Mouse (Mus musculus) embryo, embryonic 11 days (tissue): ENCODE results near the gene Tmem185b.

Experiments used
- DNase-seq: peaks from one replicate; pipeline ENCODE4 v3.0.0-alpha.2; 2015

Tmem185b gene

DNA sequence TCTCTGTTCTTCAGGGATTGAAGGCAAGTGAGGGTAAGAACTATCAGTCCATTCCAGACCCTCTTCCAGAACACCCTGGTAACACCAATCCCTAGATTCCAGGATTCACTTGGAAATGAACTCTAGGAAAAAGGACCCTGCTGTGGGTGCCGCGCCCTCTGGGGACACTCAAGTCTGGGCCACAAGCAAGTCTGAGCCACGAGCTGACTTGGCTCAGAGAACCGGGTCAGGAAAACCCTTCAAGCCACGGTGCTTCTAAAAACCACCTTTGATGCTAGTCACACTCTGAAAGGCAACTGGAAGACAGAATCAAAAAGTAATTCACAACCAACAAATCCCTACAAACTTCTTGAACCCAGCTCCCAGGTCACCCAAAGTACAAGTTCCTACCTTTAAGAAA is 22.2 kb upstream of the Tmem185b start:
- no peak for DNase-seq

DNA sequence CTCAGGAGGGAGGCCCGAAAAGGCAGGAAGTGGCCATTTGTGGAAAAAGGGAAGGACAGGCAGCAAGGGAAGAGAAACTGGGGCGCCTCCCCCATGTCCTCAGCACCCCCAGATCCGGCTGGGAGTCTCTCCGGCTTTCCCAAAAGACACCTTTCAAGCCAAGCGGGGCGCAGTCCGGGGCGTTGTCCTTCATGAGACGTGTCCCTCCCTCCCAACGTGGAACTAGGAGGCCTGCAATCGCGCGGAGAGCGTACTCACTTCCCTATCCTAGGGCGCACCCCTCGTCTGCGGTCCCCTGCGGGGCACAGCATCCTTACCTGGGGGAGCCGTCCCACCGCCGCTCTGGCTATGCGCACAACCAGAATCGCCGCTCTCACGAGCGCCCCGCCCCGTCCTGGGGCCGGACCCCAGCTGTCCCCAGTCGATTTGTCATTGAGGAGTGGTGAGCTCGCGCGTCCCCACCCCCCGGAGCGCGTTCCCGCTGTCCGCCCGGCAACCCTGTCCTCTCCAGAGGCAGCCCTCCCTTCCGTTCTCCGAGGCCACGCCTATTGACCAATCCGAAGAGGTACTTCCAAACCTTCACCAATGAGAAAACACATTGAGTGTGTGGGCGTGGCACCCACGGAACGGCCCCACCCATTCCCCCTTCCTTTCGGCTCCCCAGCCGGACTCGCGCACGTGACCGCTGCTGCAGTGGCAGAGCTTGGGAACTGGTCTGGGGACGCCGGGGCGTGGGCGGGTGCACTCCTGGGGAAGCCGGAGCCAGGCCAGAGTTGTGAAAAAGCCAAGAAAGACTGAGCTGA is 21.5 kb upstream of the Tmem185b start, which contains the start of gene Ralb:
TSS of gene Ralb (minus strand) at position 535 of the 803 bp plus-strand sequence.
- peak; percentile 96 for DNase-seq

DNA sequence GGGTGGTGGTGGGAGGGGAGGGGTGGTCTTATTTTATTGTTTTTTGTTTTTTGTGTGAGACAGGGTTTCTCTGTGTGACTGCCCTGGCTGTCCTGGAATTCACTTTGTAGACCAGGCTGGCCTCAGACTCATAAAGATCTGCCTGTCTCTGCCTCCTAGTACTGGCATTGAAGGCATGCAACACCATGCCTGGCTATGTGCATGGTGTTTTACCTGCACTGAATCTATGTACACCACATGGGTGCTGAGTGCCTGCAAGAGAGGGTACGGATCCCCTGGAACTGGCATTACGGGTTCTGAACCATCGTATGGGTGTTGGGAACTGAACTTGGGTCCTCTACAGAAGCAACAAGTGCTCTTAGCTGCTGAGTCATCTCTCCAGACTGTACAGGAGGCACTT is 20.0 kb upstream of the Tmem185b start:
- no peak for DNase-seq

DNA sequence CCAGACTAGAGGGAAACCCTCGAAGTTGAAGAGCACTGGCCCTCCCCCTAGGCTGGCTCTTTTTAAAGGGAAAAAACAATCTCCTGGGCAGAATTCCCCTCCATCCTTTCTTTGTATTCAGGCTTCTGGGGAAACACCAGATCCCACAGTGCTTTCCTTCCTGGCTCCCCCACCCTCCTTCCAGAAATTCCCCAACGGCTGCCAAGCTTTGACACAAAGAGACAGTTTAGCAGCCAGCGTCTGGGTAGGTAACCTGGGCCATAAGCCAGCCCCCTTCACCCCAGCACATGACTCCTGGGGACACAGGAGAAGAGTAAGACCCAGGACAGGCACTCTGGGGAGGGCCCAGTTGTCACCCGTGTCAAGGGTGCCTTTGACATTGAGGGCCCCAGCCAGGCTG is 17.4 kb upstream of the Tmem185b start:
- no peak for DNase-seq

DNA sequence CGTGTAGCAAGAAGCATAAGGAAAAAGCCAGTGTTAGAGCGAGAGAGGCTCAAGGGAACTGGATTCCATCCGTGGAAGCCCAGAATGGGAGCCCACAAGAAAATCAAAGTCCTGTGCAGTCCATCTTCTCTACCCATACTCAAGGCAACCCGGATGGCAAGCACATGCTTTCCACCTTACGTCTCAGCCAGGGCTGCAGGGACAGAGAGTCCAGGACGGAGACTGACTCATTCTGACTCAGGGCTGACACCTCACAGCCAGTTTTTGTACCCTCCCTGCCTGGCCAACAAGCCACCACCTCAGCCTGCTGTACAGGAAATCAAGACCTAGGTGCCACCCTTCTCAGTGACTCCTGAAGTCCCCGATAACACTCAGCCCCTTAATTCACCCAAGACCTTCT is 16.5 kb upstream of the Tmem185b start:
- DNase-seq = no peak

DNA sequence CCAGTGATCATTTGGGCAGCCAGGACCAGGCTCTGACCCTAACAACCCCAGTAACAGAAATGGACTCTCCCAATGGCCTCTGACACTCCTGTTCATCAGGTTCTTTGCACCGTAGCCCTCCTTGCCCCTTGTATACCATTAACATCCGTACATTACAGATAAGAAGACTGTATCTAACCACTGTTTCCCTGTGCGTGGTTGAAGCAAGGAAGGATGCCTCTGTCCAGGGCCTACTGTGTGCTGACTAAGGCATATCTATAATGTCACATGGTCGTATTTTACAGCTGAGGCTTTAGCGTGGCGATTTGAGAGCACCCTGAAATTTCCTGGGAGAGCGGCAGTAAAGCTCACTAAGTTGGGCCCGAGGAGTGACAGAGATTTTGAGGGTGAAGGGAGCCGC is 15.6 kb upstream of the Tmem185b start:
- no peak for DNase-seq

DNA sequence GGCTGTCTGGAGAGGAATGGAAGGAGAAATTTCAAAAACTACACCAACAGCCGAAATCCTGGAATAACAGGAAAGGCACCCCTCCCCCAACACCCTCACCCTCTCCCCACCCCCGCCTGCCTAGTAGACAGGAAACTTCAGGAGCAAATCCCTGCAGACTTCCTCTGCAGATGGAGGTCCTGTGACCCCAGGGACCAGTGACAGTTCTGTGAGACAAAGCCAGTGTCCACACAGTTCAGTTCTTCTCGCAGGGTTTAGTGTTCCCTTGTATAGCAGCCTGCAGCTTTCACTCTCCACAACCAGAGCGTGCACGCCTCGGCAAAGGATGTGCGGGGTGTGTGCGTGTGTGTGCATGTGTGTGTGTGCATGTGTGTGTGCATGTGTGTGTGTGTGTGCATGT is 15.1 kb upstream of the Tmem185b start:
- DNase-seq = peak; percentile 39

DNA sequence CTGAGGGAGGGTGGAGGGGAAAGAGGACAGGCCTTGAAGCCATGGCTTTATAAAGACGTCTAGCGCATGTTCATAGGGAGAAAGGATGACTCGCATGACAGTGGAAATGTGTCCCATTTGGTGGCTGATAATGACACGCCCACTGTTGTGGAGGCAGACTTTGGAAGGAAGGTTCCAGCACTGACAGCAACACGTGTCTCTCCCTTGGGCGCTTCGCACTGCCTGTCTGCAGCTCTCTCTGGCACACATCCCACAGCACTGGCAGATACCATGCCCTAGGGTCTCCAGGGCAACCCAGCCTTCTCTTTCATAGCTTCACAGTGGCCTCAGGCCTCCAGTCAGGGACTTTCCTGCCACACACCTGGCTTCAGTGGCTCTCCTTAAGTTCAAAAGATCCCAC is 7.9 kb upstream of the Tmem185b start:
- no peak for DNase-seq

DNA sequence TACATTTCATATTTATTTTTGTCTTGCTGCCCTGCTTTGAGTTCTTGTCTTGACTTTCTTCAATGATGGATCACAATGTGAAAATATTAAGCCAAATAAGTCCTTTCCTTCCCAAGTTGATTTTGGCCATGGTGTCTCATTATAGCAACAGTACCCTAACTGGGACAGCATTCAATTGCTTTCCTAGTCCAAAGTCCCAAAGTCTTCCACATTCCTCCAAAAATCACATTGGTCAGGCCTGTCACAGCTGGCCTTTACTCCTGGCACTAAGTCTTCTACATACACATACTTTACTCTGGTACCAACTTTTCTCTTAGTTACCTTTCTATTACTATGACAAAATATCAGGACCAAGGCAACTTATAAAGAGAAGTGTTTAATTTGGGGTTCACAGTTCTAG is 7.2 kb upstream of the Tmem185b start:
- DNase-seq = no peak

DNA sequence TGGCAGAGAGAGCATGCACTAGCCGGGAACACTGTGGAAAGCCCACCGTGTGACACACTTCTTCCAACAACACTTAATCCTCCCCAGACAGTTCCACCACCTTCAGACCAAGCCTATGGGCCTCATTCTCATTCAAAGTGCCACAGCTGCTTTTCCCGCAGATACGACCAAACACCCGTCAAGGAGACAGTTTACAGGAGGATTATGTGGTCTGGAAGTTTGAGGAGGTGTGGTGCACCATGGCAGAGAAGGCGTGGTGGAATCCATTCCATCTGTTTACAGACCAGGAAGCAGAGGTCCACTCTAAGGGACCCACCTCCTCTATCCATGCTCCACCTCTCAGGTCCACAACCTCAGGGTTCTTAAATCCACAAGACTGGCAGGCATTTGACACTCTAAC is 6.7 kb upstream of the Tmem185b start:
- DNase-seq = no peak

DNA sequence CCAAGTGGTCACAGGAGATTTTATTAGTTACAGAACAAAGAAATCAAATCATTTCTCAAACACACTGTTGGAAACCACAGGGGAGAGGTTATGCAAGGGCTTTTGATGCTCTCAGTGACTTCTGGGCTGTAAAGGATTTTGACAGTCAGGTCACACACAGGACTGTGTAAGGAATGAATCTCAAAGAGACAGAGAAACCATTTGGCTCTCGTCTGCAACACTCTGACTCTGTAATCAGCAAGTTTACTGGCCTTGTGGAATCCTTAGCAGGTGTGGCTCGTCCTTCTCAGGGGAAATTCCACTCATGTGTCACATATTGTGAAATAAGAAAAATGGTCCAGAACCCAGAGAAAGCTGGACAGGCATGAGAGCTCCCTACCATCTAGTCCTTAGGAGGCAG is 4.9 kb upstream of the Tmem185b start:
- DNase-seq = no peak

DNA sequence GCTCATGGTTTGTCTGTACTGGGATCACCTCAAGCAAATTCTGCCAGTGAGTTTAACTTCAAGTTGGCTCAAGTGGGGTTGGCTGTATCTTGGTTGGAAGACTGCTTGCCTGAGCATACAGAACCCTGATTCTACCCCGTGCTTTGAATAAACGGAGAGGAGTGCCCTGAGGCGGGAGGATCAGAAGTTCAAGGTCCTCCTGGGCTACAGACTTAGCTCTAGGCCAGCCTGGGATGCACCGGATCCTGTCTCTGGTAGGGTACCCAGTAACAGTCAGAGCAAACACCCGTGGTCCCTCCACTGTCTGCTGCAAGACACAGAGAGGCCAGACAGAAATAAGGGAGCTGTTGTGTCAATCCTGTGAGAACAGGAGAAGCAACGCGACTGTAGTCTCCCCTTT is 4.3 kb upstream of the Tmem185b start:
- DNase-seq = no peak

DNA sequence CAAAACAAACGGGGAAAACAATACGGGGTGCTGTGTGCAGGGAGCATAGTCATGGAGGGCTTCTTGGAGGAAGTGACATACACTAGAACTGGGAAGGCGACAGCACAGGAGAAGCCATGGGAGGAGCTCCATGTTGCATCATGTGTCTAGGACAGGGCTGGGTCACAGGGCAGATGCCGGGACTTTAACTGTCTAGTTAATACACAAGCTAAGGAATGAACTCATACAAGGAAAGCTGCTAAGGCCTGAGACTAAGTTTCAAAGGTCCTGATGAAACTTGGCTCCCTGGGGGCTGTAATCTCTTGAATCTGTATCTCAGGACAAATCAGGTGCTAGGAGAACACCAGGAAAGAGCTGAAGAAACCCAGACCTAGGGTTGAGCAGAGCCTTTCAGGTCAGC is 3.2 kb upstream of the Tmem185b start:
- DNase-seq = no peak

DNA sequence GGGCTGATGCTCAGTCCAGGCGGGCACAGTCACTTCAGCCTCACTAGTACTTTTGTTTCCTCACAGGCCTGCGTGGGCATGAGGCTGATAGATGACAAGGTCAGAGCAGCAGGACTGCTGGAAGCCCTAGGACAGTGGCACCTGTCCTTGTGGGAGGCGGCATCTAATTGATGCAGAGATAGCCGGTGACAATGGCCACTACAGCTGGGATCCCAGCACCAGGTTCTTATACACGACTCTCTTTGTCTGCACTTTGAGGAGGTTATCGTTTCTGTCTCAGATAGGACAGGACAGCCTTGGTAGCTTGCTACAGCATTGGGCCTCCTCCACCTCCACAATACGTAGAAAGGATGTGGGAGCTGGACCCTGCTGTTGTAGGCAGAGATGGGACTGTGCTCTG is 2.6 kb upstream of the Tmem185b start:
- no peak for DNase-seq

DNA sequence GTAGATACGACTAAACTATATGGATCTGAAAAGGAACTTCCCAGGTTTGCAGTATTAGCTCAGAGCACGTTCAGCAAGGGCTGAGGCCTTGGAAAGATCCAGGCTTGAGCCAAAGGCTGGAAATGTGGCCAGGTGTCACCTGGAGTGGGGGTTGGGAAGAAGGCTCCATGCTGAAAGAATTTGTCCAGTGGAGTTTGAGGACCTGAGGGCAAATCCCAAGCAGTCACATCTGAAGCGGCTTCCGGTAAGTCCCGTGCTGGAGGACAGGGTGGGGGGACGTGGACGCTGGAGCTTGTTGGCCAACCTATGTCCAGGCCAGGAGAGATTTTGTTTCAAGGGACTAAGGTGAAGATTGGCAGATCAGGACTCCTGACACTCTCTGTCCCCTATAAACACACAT is 2.1 kb upstream of the Tmem185b start:
- no peak for DNase-seq

DNA sequence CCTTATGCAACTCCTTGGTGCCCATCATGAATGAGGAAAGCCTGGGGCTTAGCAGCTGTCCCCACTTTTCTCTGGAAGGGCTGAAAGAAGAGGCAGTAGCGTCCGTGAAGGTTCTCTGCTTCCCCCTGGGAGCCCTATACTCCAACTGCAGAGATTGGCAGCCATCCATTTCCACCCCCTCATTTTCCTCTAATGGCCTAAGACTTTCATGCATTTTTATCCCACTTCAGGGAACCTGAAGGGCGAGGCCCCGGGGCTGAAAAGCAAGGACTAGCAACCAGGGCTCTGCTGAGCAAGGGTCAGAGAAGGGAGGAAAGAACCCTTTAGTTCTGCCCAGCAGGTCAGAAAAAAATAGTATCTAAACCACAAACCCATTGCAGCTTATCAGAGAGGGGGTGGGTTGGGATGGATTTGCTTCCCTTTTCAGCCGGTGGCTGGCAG is 936 bp upstream of the Tmem185b start:
- DNase-seq = no peak

DNA sequence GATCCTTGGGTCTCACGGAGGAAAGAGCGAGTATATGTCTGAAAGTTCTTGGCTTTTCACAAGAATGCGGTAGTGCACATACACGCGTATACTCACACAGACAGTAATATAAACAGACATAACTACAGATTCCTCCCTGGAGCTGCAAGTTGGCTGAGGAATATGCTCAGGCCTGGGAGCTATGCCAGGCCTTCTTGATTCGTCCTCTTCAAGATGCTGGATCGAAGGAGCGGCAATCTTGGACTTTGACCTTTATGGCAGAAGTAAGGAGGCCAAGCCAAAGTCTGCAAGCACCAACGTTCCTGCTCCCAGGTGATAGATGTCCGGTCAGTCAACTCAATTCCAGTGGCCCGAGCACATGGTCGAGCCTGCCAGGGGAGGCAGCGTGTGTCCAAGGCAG is 5.0 kb downstream of the Tmem185b start:
- no peak for DNase-seq

DNA sequence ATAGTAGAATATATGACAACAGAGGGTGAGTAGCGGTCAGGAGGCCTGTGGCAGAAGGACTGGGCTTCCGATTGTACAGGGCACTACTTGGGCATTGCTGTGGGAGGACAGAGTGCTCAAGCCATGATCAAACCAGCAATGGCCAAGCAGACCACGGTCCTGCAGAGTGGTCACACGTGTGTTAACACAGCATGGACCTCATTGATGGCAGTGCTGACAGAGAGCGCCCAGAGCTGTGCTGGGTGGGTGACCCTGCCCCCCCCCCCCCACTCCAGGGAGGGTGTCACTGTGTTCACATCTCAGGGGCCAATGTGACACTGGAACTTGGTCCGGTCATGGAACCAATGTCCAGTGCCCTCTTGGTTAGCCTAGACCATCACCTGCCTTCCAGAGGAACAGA is 6.2 kb downstream of the Tmem185b start:
- no peak for DNase-seq

DNA sequence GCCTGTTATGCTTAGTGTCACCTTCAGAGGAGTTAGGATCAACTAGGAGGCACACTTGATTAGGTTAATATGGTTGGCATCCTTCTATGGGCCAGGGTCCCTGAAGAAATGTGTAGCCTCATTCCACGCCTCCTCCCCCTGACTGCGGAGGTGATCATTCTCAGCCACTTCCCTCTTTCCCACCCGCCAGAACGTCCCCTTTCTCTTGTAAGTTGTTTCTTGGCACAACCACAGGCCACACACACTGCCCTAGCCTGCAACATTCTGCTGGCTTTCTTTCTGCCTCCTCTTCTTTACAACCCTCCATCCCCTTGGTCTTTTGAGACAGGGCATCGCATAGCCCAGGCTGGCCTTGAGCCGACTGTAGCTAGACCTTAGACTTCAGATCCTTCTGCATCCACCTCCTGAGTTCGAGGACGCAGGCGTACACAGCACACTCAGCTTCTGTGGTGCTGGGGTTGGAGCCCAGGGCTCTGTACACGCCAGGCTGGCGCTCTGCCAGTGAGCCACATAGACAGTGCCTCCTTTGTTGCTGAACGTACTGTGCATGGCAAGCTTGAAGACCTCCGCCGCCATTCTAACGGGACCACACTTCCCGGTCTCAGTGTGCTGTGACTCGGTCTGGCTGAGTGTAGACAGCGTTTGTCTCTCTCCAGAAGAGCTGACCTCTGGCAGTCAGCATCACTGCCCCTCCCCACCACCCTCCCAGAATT is 7.3 kb downstream of the Tmem185b start:
- DNase-seq = no peak

DNA sequence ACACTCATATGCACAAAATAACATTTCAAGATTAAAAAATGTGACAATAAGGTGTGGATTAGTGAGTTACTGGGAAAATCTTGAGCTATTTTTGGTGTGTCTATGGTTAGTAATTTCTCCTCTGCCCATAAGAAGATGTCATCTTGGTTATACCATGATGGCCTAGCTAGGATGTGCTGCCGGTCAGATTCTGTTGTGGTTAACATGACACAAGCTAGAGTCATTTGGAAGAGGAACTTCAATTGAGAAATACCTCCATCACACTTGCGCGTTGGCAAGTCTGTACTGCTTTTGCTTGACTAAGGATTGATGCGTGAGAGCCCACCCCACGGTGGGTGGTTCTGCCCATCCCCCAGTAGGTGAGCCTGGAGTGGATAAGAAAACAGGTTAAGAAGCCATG is 8.4 kb downstream of the Tmem185b start:
- no peak for DNase-seq

DNA sequence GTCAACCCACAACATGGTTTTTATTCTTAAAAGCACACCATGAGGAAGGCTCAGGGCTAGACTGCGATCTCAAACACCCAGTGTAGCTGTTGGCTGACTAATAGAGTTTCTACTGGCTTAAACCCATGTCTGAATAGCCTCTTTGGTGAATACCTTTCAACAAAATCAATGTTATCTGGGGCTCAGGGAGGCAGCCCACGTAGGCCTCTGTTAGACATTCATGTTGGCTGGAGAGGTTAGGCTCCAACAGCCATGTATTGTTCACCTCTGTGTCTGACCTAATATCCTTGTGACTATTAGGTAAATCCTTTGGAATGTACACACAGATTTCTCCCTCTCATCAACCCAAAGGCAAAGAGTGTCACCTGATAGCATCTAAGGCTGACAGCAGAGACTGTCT is 10.2 kb downstream of the Tmem185b start:
- no peak for DNase-seq

DNA sequence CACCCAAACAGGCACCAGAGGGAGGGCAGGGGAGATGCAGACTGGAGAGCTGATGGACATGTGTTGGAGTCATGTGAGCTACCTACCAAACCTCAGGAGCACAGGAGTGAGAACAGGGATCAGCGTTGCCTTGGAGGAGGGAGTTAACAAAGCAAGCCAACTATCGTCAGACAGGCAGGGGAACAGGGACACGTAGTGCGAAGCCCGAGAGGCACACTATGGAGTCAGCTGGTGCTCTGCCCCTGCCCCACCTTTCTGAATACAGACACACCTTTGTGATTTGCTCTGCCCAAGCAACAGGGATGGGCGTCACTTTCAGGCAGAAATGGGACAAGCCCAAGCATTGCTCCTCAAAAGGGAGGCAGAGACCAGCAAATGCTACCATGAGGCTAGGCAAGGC is 11.7 kb downstream of the Tmem185b start:
- DNase-seq = no peak

DNA sequence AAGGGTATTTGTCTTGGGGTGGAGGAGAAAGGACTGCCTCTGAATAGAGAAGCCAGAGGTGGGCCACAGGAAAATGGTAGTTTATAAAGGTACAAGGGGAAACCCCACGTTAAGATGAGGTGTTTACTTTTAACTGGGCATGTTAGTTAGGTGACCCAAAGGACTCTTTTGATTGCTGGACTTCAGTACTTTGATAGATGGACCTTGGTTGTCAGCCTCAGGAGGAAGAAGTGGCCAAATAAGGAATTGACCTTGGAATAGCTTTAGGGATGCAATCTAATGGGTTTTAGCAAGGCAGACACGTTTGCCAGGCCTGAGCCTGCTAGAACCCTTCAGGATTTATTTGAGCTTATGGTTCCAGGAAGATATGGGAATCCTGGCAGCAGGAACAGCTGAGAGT is 13.3 kb downstream of the Tmem185b start:
- DNase-seq = no peak

DNA sequence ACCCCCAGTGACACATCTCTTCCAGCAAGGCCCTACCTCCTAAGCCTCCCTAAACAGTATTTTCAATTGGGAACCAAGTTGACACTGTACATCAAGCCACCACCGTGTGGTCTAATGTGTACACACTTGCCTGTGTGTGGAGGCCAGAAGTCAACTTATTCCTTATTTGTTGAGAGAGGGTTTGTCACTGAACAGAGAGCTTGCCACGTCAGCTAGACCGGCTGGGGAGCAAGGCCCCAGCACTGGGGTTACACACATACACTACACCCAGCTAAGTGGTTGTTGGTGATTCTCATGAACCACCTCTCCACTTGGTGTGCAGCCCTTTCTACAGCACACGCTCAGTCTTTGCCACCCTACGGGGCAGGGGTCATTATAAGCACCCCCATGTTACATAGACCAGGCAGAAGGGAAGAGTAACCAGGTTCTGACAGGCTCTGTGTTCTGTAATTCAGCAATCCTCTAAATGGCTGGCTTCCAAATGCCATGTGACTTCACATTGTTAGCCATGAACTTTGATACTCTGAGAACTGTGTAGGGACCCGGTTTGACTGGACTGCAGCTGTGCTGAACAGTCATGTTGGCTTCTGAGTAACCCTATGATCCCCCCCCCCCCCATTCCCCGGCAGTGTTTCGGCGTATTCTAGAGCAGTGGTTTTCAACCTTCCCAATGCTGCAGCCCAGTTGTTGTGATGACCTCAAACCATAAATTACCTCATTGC is 15.0 kb downstream of the Tmem185b start:
- DNase-seq = peak; percentile 10
